Mouse (Mus musculus): ENCODE results near the gene Map1lc3b. TPM values are rescaled to one million over a fixed set of nuclear protein-coding genes. Genes with fewer than 3 reads are reported as not detected.
"Not testable (repeated sequence)": the region's sequence is repeated elsewhere in the genome, so short reads cannot be mapped to it uniquely, and the experiment has no call there.

The Map1lc3b gene
- polyA plus RNA-seq, 1 experiment from 2014 or later = 351 TPM

GRCm38 (mm10) chr8:121593293-121593692 lies 3.1 kb downstream of the Map1lc3b start:
- Histone ChIP-seq H3K4me3 (replicated peaks) (no peak overlapping the region), H3K9ac (replicated peaks) (no peak overlapping the region), H3K36me3 (peaks cover 36% of the 10 kb centered on the region), H3K27me3 (replicated peaks) (no peaks in the 10 kb centered on the region), H3K9me3 (replicated peaks) (no peaks in the 10 kb centered on the region), H3K27ac (replicated peaks) (no peak overlapping the region), H3K4me2 (no peak overlapping the region), H3K4me1 (peaks cover 33% of the 10 kb centered on the region)
- no peak for ATAC-seq (ENCODE audit: low FRiP score)
- 95% methylated on average over 5 of the region's 5 CpGs for whole genome bisulfite sequencing

- no peak overlapping the region for H3K27ac ChIP-seq (replicated peaks)
- H3K27me3 ChIP-seq (replicated peaks) = no peaks in the 10 kb centered on the region
- H3K9ac ChIP-seq (replicated peaks) = no peak overlapping the region
- H3K4me3 ChIP-seq (replicated peaks) = no peak overlapping the region
- H3K4me1 ChIP-seq = peaks cover 33% of the 10 kb centered on the region
- peaks cover 36% of the 10 kb centered on the region for H3K36me3 ChIP-seq
- no peak overlapping the region for H3K4me2 ChIP-seq
- H3K9me3 ChIP-seq (replicated peaks) = no peaks in the 10 kb centered on the region
- ATAC-seq (ENCODE audit: low FRiP score) = no peak
- WGBS = 83% methylated on average over 9 of the region's 9 CpGs
These were observed 3.8 kb downstream of the Map1lc3b start for GRCm38 (mm10) chr8:121593983-121594382.

- H3K4me2 ChIP-seq; H3K4me3 ChIP-seq (replicated peaks); H3K4me1 ChIP-seq; H3K9ac ChIP-seq (replicated peaks); H3K27ac ChIP-seq (replicated peaks); H3K9me3 ChIP-seq (replicated peaks); H3K27me3 ChIP-seq (replicated peaks); ATAC-seq (ENCODE audit: low FRiP score): not testable (repeated sequence)
- H3K36me3 ChIP-seq = peaks cover 65% of the 10 kb centered on the region
- WGBS = 81% methylated on average over 2 of the region's 2 CpGs
These were observed 7.3 kb downstream of the Map1lc3b start for GRCm38 (mm10) chr8:121597492-121597891.

- Histone ChIP-seq H3K36me3 (peaks cover 72% of the 10 kb centered on the region), H3K9me3 (replicated peaks) (no peaks in the 10 kb centered on the region), H3K27ac (replicated peaks) (no peak overlapping the region), H3K4me1 (peaks cover 4% of the 10 kb centered on the region), H3K9ac (replicated peaks) (no peak overlapping the region), H3K4me2 (no peak overlapping the region), H3K27me3 (replicated peaks) (no peaks in the 10 kb centered on the region), H3K4me3 (replicated peaks) (no peak overlapping the region)
- ATAC-seq (ENCODE audit: low FRiP score) = no peak
- WGBS = 98% methylated on average over 7 of the region's 7 CpGs
These were observed 8.0 kb downstream of the Map1lc3b start for GRCm38 (mm10) chr8:121598190-121598589.

GRCm38 (mm10) chr8:121598892-121599291 lies 8.7 kb downstream of the Map1lc3b start:
- Histone ChIP-seq H3K4me3 (replicated peaks) (no peak overlapping the region), H3K4me1 (no peaks in the 10 kb centered on the region), H3K27me3 (replicated peaks) (no peaks in the 10 kb centered on the region), H3K9ac (replicated peaks) (no peak overlapping the region), H3K27ac (replicated peaks) (no peak overlapping the region), H3K9me3 (replicated peaks) (no peaks in the 10 kb centered on the region), H3K4me2 (no peak overlapping the region), H3K36me3 (peaks cover 76% of the 10 kb centered on the region)
- 36% methylated on average over 7 of the region's 7 CpGs for WGBS
- 0 out of 2 replicates have a peak, but pooled peaks have one; percentile 30 for ATAC-seq (ENCODE audit: low FRiP score)

GRCm38 (mm10) chr8:121599842-121600241 lies 9.7 kb downstream of the Map1lc3b start:
- no peak for ATAC-seq (ENCODE audit: low FRiP score)
- peaks cover 76% of the 10 kb centered on the region for H3K36me3 ChIP-seq
- no peak overlapping the region for H3K4me2 ChIP-seq
- WGBS = 94% methylated on average over 14 of the region's 14 CpGs
- no peaks in the 10 kb centered on the region for H3K27me3 ChIP-seq (replicated peaks)
- no peak overlapping the region for H3K4me3 ChIP-seq (replicated peaks)
- no peak overlapping the region for H3K9ac ChIP-seq (replicated peaks)
- H3K4me1 ChIP-seq = no peaks in the 10 kb centered on the region
- no peak overlapping the region for H3K27ac ChIP-seq (replicated peaks)
- no peaks in the 10 kb centered on the region for H3K9me3 ChIP-seq (replicated peaks)

GRCm38 (mm10) chr8:121602411-121602810 lies 12.2 kb downstream of the Map1lc3b start:
- Histone ChIP-seq H3K36me3 (peaks cover 84% of the 10 kb centered on the region), H3K4me3 (replicated peaks) (no peak overlapping the region), H3K9me3 (replicated peaks) (no peaks in the 10 kb centered on the region), H3K4me2 (no peak overlapping the region), H3K27ac (replicated peaks) (no peak overlapping the region), H3K27me3 (replicated peaks) (no peaks in the 10 kb centered on the region), H3K4me1 (no peaks in the 10 kb centered on the region), H3K9ac (replicated peaks) (no peak overlapping the region)
- no peak for ATAC-seq (ENCODE audit: low FRiP score)
- 97% methylated on average over 12 of the region's 12 CpGs for WGBS

GRCm38 (mm10) chr8:121602860-121603259 lies 12.7 kb downstream of the Map1lc3b start:
- no peak overlapping the region for H3K27ac ChIP-seq (replicated peaks)
- no peaks in the 10 kb centered on the region for H3K27me3 ChIP-seq (replicated peaks)
- no peak for ATAC-seq (ENCODE audit: low FRiP score)
- H3K9me3 ChIP-seq (replicated peaks) = no peaks in the 10 kb centered on the region
- no peak overlapping the region for H3K4me2 ChIP-seq
- H3K9ac ChIP-seq (replicated peaks) = no peak overlapping the region
- peaks cover 84% of the 10 kb centered on the region for H3K36me3 ChIP-seq
- no peaks in the 10 kb centered on the region for H3K4me1 ChIP-seq
- 23% methylated on average over 3 of the region's 3 CpGs for WGBS
- H3K4me3 ChIP-seq (replicated peaks) = no peak overlapping the region

- no peak overlapping the region for H3K4me3 ChIP-seq (replicated peaks)
- no peaks in the 10 kb centered on the region for H3K4me1 ChIP-seq
- no peaks in the 10 kb centered on the region for H3K27me3 ChIP-seq (replicated peaks)
- H3K27ac ChIP-seq (replicated peaks) = no peak overlapping the region
- H3K4me2 ChIP-seq = no peak overlapping the region
- peaks cover 87% of the 10 kb centered on the region for H3K36me3 ChIP-seq
- 97% methylated on average over 12 of the region's 12 CpGs for WGBS
- no peak for ATAC-seq (ENCODE audit: low FRiP score)
- no peaks in the 10 kb centered on the region for H3K9me3 ChIP-seq (replicated peaks)
- no peak overlapping the region for H3K9ac ChIP-seq (replicated peaks)
These were observed 13.6 kb downstream of the Map1lc3b start for GRCm38 (mm10) chr8:121603801-121604200.

GRCm38 (mm10) chr8:121607661-121608060 lies 17.5 kb downstream of the Map1lc3b start:
- H3K4me2 ChIP-seq = no peak overlapping the region
- WGBS = 88% methylated on average over 5 of the region's 5 CpGs
- no peaks in the 10 kb centered on the region for H3K4me1 ChIP-seq
- H3K4me3 ChIP-seq (replicated peaks) = no peak overlapping the region
- no peaks in the 10 kb centered on the region for H3K9me3 ChIP-seq (replicated peaks)
- ATAC-seq (ENCODE audit: low FRiP score) = no peak
- H3K9ac ChIP-seq (replicated peaks) = no peak overlapping the region
- no peaks in the 10 kb centered on the region for H3K27me3 ChIP-seq (replicated peaks)
- no peak overlapping the region for H3K27ac ChIP-seq (replicated peaks)
- H3K36me3 ChIP-seq = peaks cover 76% of the 10 kb centered on the region

GRCm38 (mm10) chr8:121609251-121609650 lies 19.1 kb downstream of the Map1lc3b start:
- H3K9me3 ChIP-seq (replicated peaks) = no peaks in the 10 kb centered on the region
- peaks cover 63% of the 10 kb centered on the region for H3K36me3 ChIP-seq
- H3K4me3 ChIP-seq (replicated peaks) = no peak overlapping the region
- H3K4me1 ChIP-seq = no peaks in the 10 kb centered on the region
- no peak overlapping the region for H3K9ac ChIP-seq (replicated peaks)
- H3K27ac ChIP-seq (replicated peaks) = no peak overlapping the region
- no peak overlapping the region for H3K4me2 ChIP-seq
- 91% methylated on average over 15 of the region's 15 CpGs for WGBS
- H3K27me3 ChIP-seq (replicated peaks) = no peaks in the 10 kb centered on the region
- ATAC-seq (ENCODE audit: low FRiP score) = no peak

GRCm38 (mm10) chr8:121609916-121610315 lies 19.8 kb downstream of the Map1lc3b start:
- H3K4me3 ChIP-seq (replicated peaks) = no peak overlapping the region
- 0 out of 2 replicates have a peak, but pooled peaks cover 2% of the 10 kb centered on the region for H3K4me1 ChIP-seq
- H3K36me3 ChIP-seq = peaks cover 56% of the 10 kb centered on the region
- H3K9me3 ChIP-seq (replicated peaks) = no peaks in the 10 kb centered on the region
- ATAC-seq (ENCODE audit: low FRiP score) = no peak
- H3K4me2 ChIP-seq = no peak overlapping the region
- no peak overlapping the region for H3K9ac ChIP-seq (replicated peaks)
- H3K27ac ChIP-seq (replicated peaks) = no peak overlapping the region
- no peaks in the 10 kb centered on the region for H3K27me3 ChIP-seq (replicated peaks)
- WGBS = 91% methylated on average over 11 of the region's 11 CpGs

GRCm38 (mm10) chr8:121613419-121613818 lies 23.3 kb downstream of the Map1lc3b start:
- Histone ChIP-seq H3K27ac (replicated peaks) (no peak overlapping the region), H3K36me3 (peaks cover 28% of the 10 kb centered on the region), H3K4me1 (peaks cover 10% of the 10 kb centered on the region; the same call in 1 of the 2 replicates), H3K27me3 (replicated peaks) (no peaks in the 10 kb centered on the region), H3K9me3 (replicated peaks) (no peaks in the 10 kb centered on the region), H3K4me3 (replicated peaks) (no peak overlapping the region), H3K4me2 (no peak overlapping the region), H3K9ac (replicated peaks) (no peak overlapping the region)
- ATAC-seq (ENCODE audit: low FRiP score) = no peak
